Mouse (Mus musculus) midbrain, embryonic 12.5 days (tissue): ENCODE measurements around the gene Ndufaf2. TPM values are rescaled to one million over a fixed set of nuclear protein-coding genes. Genes with fewer than 3 reads are reported as not detected.

Source experiments
- ATAC-seq: fragments of 200-750 bp; cut with Nextera tagmentation; 2 replicates; pipeline ENCODE4 v1.8.0; 2017; ENCODE audit warnings: low read depth, moderate TSS enrichment, moderate library complexity; ENCODE audit not compliant: low FRiP score
- H3K27ac ChIP-seq: fragments of 300-500 bp; sonication (generic); replicated peaks from 2 replicates; pipeline ENCODE4 v1.5.1; 2016; ENCODE audit warnings: mild to moderate bottlenecking
- H3K27me3 ChIP-seq: fragments of 300-500 bp; sonication (generic); 2 replicates; pipeline ENCODE4 v1.6.1; 2016; ENCODE audit warnings: mild to moderate bottlenecking
- H3K36me3 ChIP-seq: fragments of 300-500 bp; sonication (generic); 2 replicates; pipeline ENCODE4 v1.6.1; 2016
- H3K4me1 ChIP-seq: fragments of 300-500 bp; sonication (generic); 2 replicates; pipeline ENCODE4 v1.6.1; 2016
- H3K4me2 ChIP-seq: fragments of 300-500 bp; sonication (generic); replicated peaks from 2 replicates; pipeline ENCODE4 v1.6.1; 2016; ENCODE audit warnings: mild to moderate bottlenecking, moderate library complexity
- H3K4me3 ChIP-seq: fragments of 300-500 bp; sonication (generic); 2 replicates; pipeline ENCODE4 v1.5.1; 2016; ENCODE audit warnings: mild to moderate bottlenecking
- H3K9ac ChIP-seq: fragments of 300-500 bp; sonication (generic); replicated peaks from 2 replicates; pipeline ENCODE4 v1.6.1; 2016; ENCODE audit warnings: mild to moderate bottlenecking, moderate library complexity
- H3K9me3 ChIP-seq: fragments of 300-500 bp; sonication (generic); 2 replicates; pipeline ENCODE4 v1.6.1; 2016; ENCODE audit warnings: mild to moderate bottlenecking
- WGBS: fragments of 180-500 bp; shearing (Covaris S2); methylation state at CpG from one replicate; pipeline ENCODE4 v1.1.7; 2016; 5-methylcytosine and 5-hydroxymethylcytosine counted together
- polyA plus RNA-seq: library from polyadenylated mRNA; unstranded; fragments of >200 nt; fragmentation: Nextera tagmentation; extraction: Ambion mirVana; gene quantifications from 2 replicates; pipeline ENCODE4 v1.2.1, GENCODE M21; 2016

Ndufaf2 gene
- polyA plus RNA-seq, 1 experiment from 2014 or later: 72.7 TPM

- no peaks in the 10 kb centered on the region for H3K36me3 ChIP-seq
- 0 out of 2 replicates have a peak overlapping the region, but pooled peaks have one; percentile 29 for H3K9ac ChIP-seq
- peaks cover 29% of the 10 kb centered on the region for H3K4me1 ChIP-seq
- ATAC-seq: 0 out of 2 replicates have a peak, but pooled peaks have one; percentile 34
- 5% methylated on average over 16 of the region's 16 CpGs for WGBS
- H3K9me3 ChIP-seq: no peaks in the 10 kb centered on the region
- H3K4me2 ChIP-seq: peak overlapping the region; percentile 31
- H3K27me3 ChIP-seq: no peaks in the 10 kb centered on the region
- H3K27ac ChIP-seq: peak overlapping the region; percentile 71
- no peak overlapping the region for H3K4me3 ChIP-seq
Measured at GRCm38 (mm10) chr13:107954445-107955261, 203.8 kb downstream of the Ndufaf2 start.

- H3K9me3 ChIP-seq: no peaks in the 10 kb centered on the region
- H3K4me2 ChIP-seq: no peak overlapping the region
- H3K9ac ChIP-seq: no peak overlapping the region
- peaks cover 29% of the 10 kb centered on the region for H3K4me1 ChIP-seq
- ATAC-seq: no peak
- H3K27ac ChIP-seq: peak overlapping the region; percentile 71
- no peaks in the 10 kb centered on the region for H3K36me3 ChIP-seq
- 24% methylated on average over 9 of the region's 9 CpGs for WGBS
- H3K4me3 ChIP-seq: no peak overlapping the region
- H3K27me3 ChIP-seq: no peaks in the 10 kb centered on the region
Measured at GRCm38 (mm10) chr13:107954100-107954444, 204.4 kb downstream of the Ndufaf2 start.

Other genes with a start within 250 kb of the Ndufaf2 start
- 45.8 and 50.4 TPM in 2 replicates for gene Smim15, start 114.2 kb downstream of the Ndufaf2 start, polyA plus RNA-seq
- 21.2 and 23.2 TPM in 2 replicates for gene Ercc8, start 108 bp upstream of the Ndufaf2 start, polyA plus RNA-seq
- gene Elovl7, start 55.8 kb upstream of the Ndufaf2 start, polyA plus RNA-seq: 0.52 and 0.85 TPM in 2 replicates
- gene Depdc1b, start 157.7 kb upstream of the Ndufaf2 start, polyA plus RNA-seq: 13.9 and 15.2 TPM in 2 replicates